Mouse (Mus musculus): Measurements from ENCODE around the gene Polr3h. TPM values are rescaled to one million over a fixed set of nuclear protein-coding genes. Genes with fewer than 3 reads are reported as not detected.

Polr3h gene
- total RNA-seq, 1 experiment, result 83.7 TPM

- H3K4me1 ChIP-seq (ENCODE audit: control insufficient read depth in 2 of 2, insufficient read depth in 2 of 2, low read length in 2 of 2, poor library complexity in 1 of 2), result peaks cover 0 to 2% of the 10 kb centered on the region in 2 experiments; a peak in 1 of 4 replicates
- no peaks in the 10 kb centered on the region for H3K9me3 ChIP-seq (ENCODE audit: control insufficient read depth, insufficient read depth, low read depth, low read length)
- H3K36me3 ChIP-seq (ENCODE audit: control insufficient read depth, insufficient read depth, low read length, poor library complexity, severe bottlenecking), result peaks cover 14% of the 10 kb centered on the region; the same call in 1 of the 2 replicates
- no peak overlapping the region for H3K27ac ChIP-seq (ENCODE audit: insufficient read depth, low read depth, low read length, poor library complexity, severe bottlenecking)
- no peak for DNase-seq (ENCODE audit: low read depth, low spot score)
- in situ Hi-C loops (cut with MboI; ENCODE audit: low sequenced_read_pairs in 2 of 2, unreplicated experiment in 2 of 2), result no loop called here
- TF ChIP-seq ZNF384 (IDR thresholded peaks at IDR 0.05; ENCODE audit: low read depth, low read length) (no peak), CHD2 (IDR thresholded peaks at IDR 0.05; ENCODE audit: low read depth, low read length) (no peak), MAFK (IDR thresholded peaks at IDR 0.05; ENCODE audit: insufficient read depth, low read depth, low read length) (no peak), HCFC1 (IDR thresholded peaks at IDR 0.05; ENCODE audit: borderline replicate concordance, insufficient read depth, low read length) (no peak), ZC3H11A (IDR thresholded peaks at IDR 0.05; ENCODE audit: borderline replicate concordance, low read depth, low read length) (no peak)
- H3K9ac ChIP-seq (ENCODE audit: insufficient read depth, low read depth, low read length, poor library complexity, severe bottlenecking), result peak overlapping the region; percentile 91
- H3K4me3 ChIP-seq (ENCODE audit: insufficient read depth in 1 of 2, low read depth in 1 of 2, low read length in 2 of 2, poor library complexity in 1 of 2, severe bottlenecking in 1 of 2), result peak overlapping the region; percentile 82 to 86
These were observed 1.1 kb downstream of the Polr3h start for GRCm38 (mm10) chr15:81924933-81925332.

DNA sequence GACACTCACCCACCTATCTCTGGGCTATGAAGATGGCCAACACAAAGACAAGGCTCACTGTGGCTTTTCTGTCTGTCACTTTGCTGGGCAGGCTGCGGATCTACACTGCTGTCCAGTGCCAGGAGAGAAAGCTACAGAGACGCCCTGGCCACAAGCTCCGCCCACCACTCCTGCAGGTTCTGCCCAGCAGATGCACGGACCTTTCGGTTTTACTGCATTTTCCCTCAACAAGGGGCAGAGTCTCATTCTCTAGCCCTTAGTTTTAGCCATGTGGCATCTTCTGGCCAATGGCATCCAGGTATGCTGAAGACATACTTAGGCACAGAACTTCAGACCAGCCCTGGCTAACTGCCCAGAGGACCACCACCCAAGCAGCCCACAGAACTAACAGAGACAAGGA, 4.8 kb downstream of the Polr3h start:
- no peak overlapping the region for H3K4me3 ChIP-seq (ENCODE audit: insufficient read depth in 1 of 2, low read depth in 1 of 2, low read length in 2 of 2, poor library complexity in 1 of 2, severe bottlenecking in 1 of 2)
- no peaks in the 10 kb centered on the region; a peak in 1 of 4 replicates for H3K4me1 ChIP-seq (ENCODE audit: control insufficient read depth in 2 of 2, insufficient read depth in 2 of 2, low read length in 2 of 2, poor library complexity in 1 of 2)
- DNase-seq (ENCODE audit: low read depth, low spot score), result no peak
- in situ Hi-C loops (cut with MboI; ENCODE audit: low sequenced_read_pairs in 2 of 2, unreplicated experiment in 2 of 2), result no loop called here
- no peaks in the 10 kb centered on the region for H3K9me3 ChIP-seq (ENCODE audit: control insufficient read depth, insufficient read depth, low read depth, low read length)
- H3K27ac ChIP-seq (ENCODE audit: insufficient read depth, low read depth, low read length, poor library complexity, severe bottlenecking), result no peak overlapping the region
- H3K9ac ChIP-seq (ENCODE audit: insufficient read depth, low read depth, low read length, poor library complexity, severe bottlenecking), result no peak overlapping the region
- H3K36me3 ChIP-seq (ENCODE audit: control insufficient read depth, insufficient read depth, low read length, poor library complexity, severe bottlenecking), result peaks cover 27% of the 10 kb centered on the region
- TF ChIP-seq HCFC1 (IDR thresholded peaks at IDR 0.05; ENCODE audit: borderline replicate concordance, insufficient read depth, low read length) (no peak), ZC3H11A (IDR thresholded peaks at IDR 0.05; ENCODE audit: borderline replicate concordance, low read depth, low read length) (no peak), ZNF384 (IDR thresholded peaks at IDR 0.05; ENCODE audit: low read depth, low read length) (no peak), MAFK (IDR thresholded peaks at IDR 0.05; ENCODE audit: insufficient read depth, low read depth, low read length) (no peak), CHD2 (IDR thresholded peaks at IDR 0.05; ENCODE audit: low read depth, low read length) (no peak)

DNA sequence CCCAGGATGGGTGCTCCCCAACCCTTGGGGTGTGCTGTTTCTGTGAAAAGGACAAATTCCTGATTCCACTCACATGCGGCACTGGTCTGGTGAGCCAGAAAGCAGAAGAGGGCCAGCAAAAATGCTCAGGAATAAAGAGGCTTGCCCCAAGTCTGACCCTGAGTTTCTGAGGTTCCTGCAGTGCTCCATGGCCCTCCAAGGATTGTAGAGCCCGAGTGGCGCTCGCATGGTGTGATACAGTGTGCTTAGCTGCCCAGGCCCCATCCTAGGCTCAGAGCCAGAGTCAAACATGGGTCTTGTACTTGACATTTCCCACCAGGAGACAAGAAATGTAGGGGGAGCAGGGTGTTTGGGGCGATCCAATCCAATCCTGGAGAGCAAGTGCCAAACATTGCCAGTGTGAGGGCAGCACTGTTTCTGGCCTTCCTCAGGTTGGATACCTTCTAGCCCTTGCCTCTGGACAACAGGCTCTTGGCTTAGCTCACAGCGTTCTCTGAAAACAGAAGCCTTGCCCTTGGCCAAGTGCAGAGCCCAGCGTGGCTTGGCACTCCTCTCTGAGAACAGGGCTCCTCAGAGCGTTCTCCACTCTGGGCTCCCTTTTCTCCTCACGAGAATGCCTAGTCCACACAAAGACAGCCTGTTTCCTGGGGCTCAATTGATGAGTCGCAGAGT, 5.4 kb downstream of the Polr3h start:
- H3K36me3 ChIP-seq (ENCODE audit: control insufficient read depth, insufficient read depth, low read length, poor library complexity, severe bottlenecking), result peaks cover 33% of the 10 kb centered on the region
- no peaks in the 10 kb centered on the region for H3K9me3 ChIP-seq (ENCODE audit: control insufficient read depth, insufficient read depth, low read depth, low read length)
- in situ Hi-C loops (cut with MboI; ENCODE audit: low sequenced_read_pairs in 2 of 2, unreplicated experiment in 2 of 2), result no loop called here
- DNase-seq (ENCODE audit: low read depth, low spot score), result no peak
- no peak overlapping the region for H3K27ac ChIP-seq (ENCODE audit: insufficient read depth, low read depth, low read length, poor library complexity, severe bottlenecking)
- H3K4me3 ChIP-seq (ENCODE audit: insufficient read depth in 1 of 2, low read depth in 1 of 2, low read length in 2 of 2, poor library complexity in 1 of 2, severe bottlenecking in 1 of 2), result no peak overlapping the region
- H3K4me1 ChIP-seq (ENCODE audit: control insufficient read depth in 2 of 2, insufficient read depth in 2 of 2, low read length in 2 of 2, poor library complexity in 1 of 2), result no peaks in the 10 kb centered on the region; a peak in 1 of 4 replicates
- H3K9ac ChIP-seq (ENCODE audit: insufficient read depth, low read depth, low read length, poor library complexity, severe bottlenecking), result no peak overlapping the region
- no peak for TF ChIP-seq MAFK (IDR thresholded peaks at IDR 0.05; ENCODE audit: insufficient read depth, low read depth, low read length)
- no peak for TF ChIP-seq ZC3H11A (IDR thresholded peaks at IDR 0.05; ENCODE audit: borderline replicate concordance, low read depth, low read length)
- TF ChIP-seq HCFC1 (IDR thresholded peaks at IDR 0.05; ENCODE audit: borderline replicate concordance, insufficient read depth, low read length), result no peak
- TF ChIP-seq CHD2 (IDR thresholded peaks at IDR 0.05; ENCODE audit: low read depth, low read length), result no peak
- no peak for TF ChIP-seq ZNF384 (IDR thresholded peaks at IDR 0.05; ENCODE audit: low read depth, low read length)

DNA sequence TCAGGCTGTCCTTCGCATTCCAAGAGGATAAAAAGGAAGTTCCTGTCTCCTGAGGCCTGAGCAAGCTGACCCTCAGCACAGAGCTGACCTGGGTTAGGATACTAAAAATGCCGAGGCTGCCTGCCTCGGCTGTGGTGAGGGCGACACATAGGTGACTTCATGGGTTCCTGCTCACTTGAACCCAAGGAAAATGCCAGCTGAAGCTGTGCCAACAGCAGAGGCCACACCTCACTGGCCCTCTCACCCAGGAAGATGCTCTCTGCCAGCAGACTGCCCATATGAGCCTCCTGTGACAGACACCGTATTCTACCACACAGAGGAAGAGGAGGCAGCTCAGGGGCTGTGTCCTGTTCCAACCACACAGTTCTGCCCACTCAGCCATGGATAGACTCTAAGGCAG, 7.0 kb downstream of the Polr3h start:
- TF ChIP-seq ZC3H11A (IDR thresholded peaks at IDR 0.05; ENCODE audit: borderline replicate concordance, low read depth, low read length), result no peak
- no peak for TF ChIP-seq ZNF384 (IDR thresholded peaks at IDR 0.05; ENCODE audit: low read depth, low read length)
- TF ChIP-seq HCFC1 (IDR thresholded peaks at IDR 0.05; ENCODE audit: borderline replicate concordance, insufficient read depth, low read length), result no peak
- no peak for TF ChIP-seq MAFK (IDR thresholded peaks at IDR 0.05; ENCODE audit: insufficient read depth, low read depth, low read length)
- no peak for TF ChIP-seq CHD2 (IDR thresholded peaks at IDR 0.05; ENCODE audit: low read depth, low read length)
- in situ Hi-C loops (cut with MboI; ENCODE audit: low sequenced_read_pairs in 2 of 2, unreplicated experiment in 2 of 2), result no loop called here
- no peaks in the 10 kb centered on the region for H3K9me3 ChIP-seq (ENCODE audit: control insufficient read depth, insufficient read depth, low read depth, low read length)
- H3K4me3 ChIP-seq (ENCODE audit: insufficient read depth in 1 of 2, low read depth in 1 of 2, low read length in 2 of 2, poor library complexity in 1 of 2, severe bottlenecking in 1 of 2), result no peak overlapping the region
- peaks cover 45% of the 10 kb centered on the region for H3K36me3 ChIP-seq (ENCODE audit: control insufficient read depth, insufficient read depth, low read length, poor library complexity, severe bottlenecking)
- no peaks in the 10 kb centered on the region; a peak in 1 of 4 replicates for H3K4me1 ChIP-seq (ENCODE audit: control insufficient read depth in 2 of 2, insufficient read depth in 2 of 2, low read length in 2 of 2, poor library complexity in 1 of 2)
- no peak overlapping the region for H3K9ac ChIP-seq (ENCODE audit: insufficient read depth, low read depth, low read length, poor library complexity, severe bottlenecking)
- H3K27ac ChIP-seq (ENCODE audit: insufficient read depth, low read depth, low read length, poor library complexity, severe bottlenecking), result no peak overlapping the region
- DNase-seq (ENCODE audit: low read depth, low spot score), result no peak

Measured in ES-E14 (cell line).